Mouse (Mus musculus): ENCODE data around the gene Rtl10. TPM values are rescaled to one million over a fixed set of nuclear protein-coding genes. Genes with fewer than 3 reads are reported as not detected.
"Not testable (repeated sequence)": the region's sequence is repeated elsewhere in the genome, so short reads cannot be mapped to it uniquely, and the experiment has no call there.

Rtl10 gene
- polyA plus RNA-seq, 1 experiment from 2014 or later, result 1.7 TPM

GRCm38 (mm10) chr16:18507200-18507549 lies 8.5 kb downstream of the Rtl10 start:
- no peak overlapping the region for H3K4me3 ChIP-seq (ENCODE audit: low read depth, low read length)
- no peak overlapping the region for H3K9ac ChIP-seq (ENCODE audit: low read length)
- WGBS, result 58% methylated on average over 1 of the region's 1 CpGs
- 0 out of 2 replicates have a peak, but pooled peaks cover 2% of the 10 kb centered on the region for H3K36me3 ChIP-seq (ENCODE audit: control insufficient read depth, insufficient read depth, low read length)
- no peaks in the 10 kb centered on the region for H3K9me3 ChIP-seq (ENCODE audit: control insufficient read depth, low read length)
- H3K27ac ChIP-seq (ENCODE audit: low read depth, low read length), result no peak overlapping the region
- H3K4me2 ChIP-seq (ENCODE audit: low read depth), result no peak overlapping the region
- no peaks in the 10 kb centered on the region for H3K27me3 ChIP-seq (ENCODE audit: control insufficient read depth, insufficient read depth, low read length)
- DNase-seq (ENCODE audit: low spot score), result no peak
- ATAC-seq (ENCODE audit: insufficient read depth, low FRiP score, low TSS enrichment), result no peak
- no peaks in the 10 kb centered on the region for H3K4me1 ChIP-seq (ENCODE audit: control insufficient read depth, insufficient read depth, low read length)

- DNase-seq (ENCODE audit: low spot score) (no peak), ATAC-seq (ENCODE audit: insufficient read depth, low FRiP score, low TSS enrichment) (no peak)
- Histone ChIP-seq H3K4me1 (ENCODE audit: control insufficient read depth, insufficient read depth, low read length) (no peaks in the 10 kb centered on the region), H3K9me3 (ENCODE audit: control insufficient read depth, low read length) (no peaks in the 10 kb centered on the region), H3K4me2 (ENCODE audit: low read depth) (no peak overlapping the region), H3K4me3 (ENCODE audit: low read depth, low read length) (no peak overlapping the region), H3K36me3 (ENCODE audit: control insufficient read depth, insufficient read depth, low read length) (no peaks in the 10 kb centered on the region), H3K27ac (ENCODE audit: low read depth, low read length) (no peak overlapping the region), H3K9ac (ENCODE audit: low read length) (no peak overlapping the region), H3K27me3 (ENCODE audit: control insufficient read depth, insufficient read depth, low read length) (no peaks in the 10 kb centered on the region)
- WGBS, result 87% methylated on average over 5 of the region's 5 CpGs
These were observed 13.0 kb downstream of the Rtl10 start for GRCm38 (mm10) chr16:18511741-18512140.

- Histone ChIP-seq H3K9ac (ENCODE audit: low read length) (no peak overlapping the region), H3K9me3 (ENCODE audit: control insufficient read depth, low read length) (no peaks in the 10 kb centered on the region), H3K27me3 (ENCODE audit: control insufficient read depth, insufficient read depth, low read length) (no peaks in the 10 kb centered on the region), H3K4me3 (ENCODE audit: low read depth, low read length) (no peak overlapping the region), H3K36me3 (ENCODE audit: control insufficient read depth, insufficient read depth, low read length) (no peaks in the 10 kb centered on the region), H3K4me2 (ENCODE audit: low read depth) (no peak overlapping the region), H3K4me1 (ENCODE audit: control insufficient read depth, insufficient read depth, low read length) (no peaks in the 10 kb centered on the region), H3K27ac (ENCODE audit: low read depth, low read length) (no peak overlapping the region)
- 66% methylated on average over 6 of the region's 6 CpGs for WGBS
- DNase-seq (ENCODE audit: low spot score) (no peak), ATAC-seq (ENCODE audit: insufficient read depth, low FRiP score, low TSS enrichment) (no peak)
These were observed 14.8 kb downstream of the Rtl10 start for GRCm38 (mm10) chr16:18513508-18513907.

DNA sequence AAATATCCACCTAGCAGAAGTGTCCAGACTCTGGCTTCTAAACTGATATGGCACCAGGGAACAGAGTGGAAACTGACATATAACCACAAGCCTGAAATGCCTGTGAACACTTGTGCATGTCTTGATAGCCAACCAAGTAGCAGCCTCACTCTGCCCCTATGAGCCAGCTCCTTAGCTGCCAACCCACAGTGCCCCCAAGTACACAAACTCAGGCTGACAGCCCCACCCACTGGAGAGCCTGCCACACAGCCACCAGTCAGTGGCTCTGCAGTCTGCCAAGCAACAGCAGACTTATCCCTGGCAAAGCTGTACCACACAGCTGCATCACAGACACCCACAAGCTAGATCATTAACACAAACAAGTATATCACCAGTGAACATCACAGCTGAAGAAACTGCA lies 19.4 kb downstream of the Rtl10 start:
- Histone ChIP-seq H3K4me3 (ENCODE audit: low read depth, low read length) (no peak overlapping the region), H3K36me3 (ENCODE audit: control insufficient read depth, insufficient read depth, low read length) (no peaks in the 10 kb centered on the region), H3K4me2 (ENCODE audit: low read depth) (no peak overlapping the region), H3K9ac (ENCODE audit: low read length) (no peak overlapping the region), H3K27ac (ENCODE audit: low read depth, low read length) (no peak overlapping the region), H3K27me3 (ENCODE audit: control insufficient read depth, insufficient read depth, low read length) (no peaks in the 10 kb centered on the region), H3K9me3 (ENCODE audit: control insufficient read depth, low read length) (no peaks in the 10 kb centered on the region), H3K4me1 (ENCODE audit: control insufficient read depth, insufficient read depth, low read length) (no peaks in the 10 kb centered on the region)
- no peak for ATAC-seq (ENCODE audit: insufficient read depth, low FRiP score, low TSS enrichment)
- no peak for DNase-seq (ENCODE audit: low spot score)

GRCm38 (mm10) chr16:18523563-18524245 lies 25.0 kb downstream of the Rtl10 start:
- no peak overlapping the region for H3K9ac ChIP-seq (ENCODE audit: low read length)
- no peak overlapping the region for H3K4me2 ChIP-seq (ENCODE audit: low read depth)
- H3K36me3 ChIP-seq (ENCODE audit: control insufficient read depth, insufficient read depth, low read length), result no peaks in the 10 kb centered on the region
- no peaks in the 10 kb centered on the region for H3K4me1 ChIP-seq (ENCODE audit: control insufficient read depth, insufficient read depth, low read length)
- ATAC-seq (ENCODE audit: insufficient read depth, low FRiP score, low TSS enrichment), result no peak
- no peak for DNase-seq (ENCODE audit: low spot score)
- H3K9me3 ChIP-seq (ENCODE audit: control insufficient read depth, low read length), result no peaks in the 10 kb centered on the region
- whole genome bisulfite sequencing, result 96% methylated on average over 8 of the region's 8 CpGs
- no peak overlapping the region for H3K27ac ChIP-seq (ENCODE audit: low read depth, low read length)
- no peaks in the 10 kb centered on the region for H3K27me3 ChIP-seq (ENCODE audit: control insufficient read depth, insufficient read depth, low read length)
- H3K4me3 ChIP-seq (ENCODE audit: low read depth, low read length), result no peak overlapping the region

DNA sequence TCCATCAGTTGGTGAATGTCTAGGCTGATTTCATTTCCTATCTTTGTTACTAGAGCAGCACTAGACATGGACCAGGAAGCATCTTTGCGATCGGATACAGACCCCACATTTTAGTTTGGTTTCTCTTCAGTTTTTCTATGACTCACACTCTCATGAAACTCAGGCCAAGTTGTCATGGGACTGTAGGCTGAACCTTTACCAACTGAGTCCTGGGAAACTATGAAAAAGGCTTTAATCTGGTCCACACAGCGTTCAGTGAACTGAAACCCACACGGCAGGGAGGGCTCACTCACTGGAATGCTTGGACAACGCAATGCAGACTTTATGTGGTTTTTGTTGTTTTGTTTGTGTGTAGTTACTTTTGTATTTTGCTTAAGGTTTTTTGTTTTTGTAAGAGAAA lies 30.0 kb downstream of the Rtl10 start:
- H3K4me3 ChIP-seq (ENCODE audit: low read depth, low read length), result no peak overlapping the region
- no peaks in the 10 kb centered on the region for H3K9me3 ChIP-seq (ENCODE audit: control insufficient read depth, low read length)
- DNase-seq (ENCODE audit: low spot score), result no peak
- no peaks in the 10 kb centered on the region for H3K36me3 ChIP-seq (ENCODE audit: control insufficient read depth, insufficient read depth, low read length)
- H3K4me1 ChIP-seq (ENCODE audit: control insufficient read depth, insufficient read depth, low read length), result no peaks in the 10 kb centered on the region
- no peaks in the 10 kb centered on the region for H3K27me3 ChIP-seq (ENCODE audit: control insufficient read depth, insufficient read depth, low read length)
- WGBS, result 93% methylated on average over 5 of the region's 5 CpGs
- H3K4me2 ChIP-seq (ENCODE audit: low read depth), result no peak overlapping the region
- H3K9ac ChIP-seq (ENCODE audit: low read length), result no peak overlapping the region
- ATAC-seq (ENCODE audit: insufficient read depth, low FRiP score, low TSS enrichment), result no peak
- no peak overlapping the region for H3K27ac ChIP-seq (ENCODE audit: low read depth, low read length)

DNA sequence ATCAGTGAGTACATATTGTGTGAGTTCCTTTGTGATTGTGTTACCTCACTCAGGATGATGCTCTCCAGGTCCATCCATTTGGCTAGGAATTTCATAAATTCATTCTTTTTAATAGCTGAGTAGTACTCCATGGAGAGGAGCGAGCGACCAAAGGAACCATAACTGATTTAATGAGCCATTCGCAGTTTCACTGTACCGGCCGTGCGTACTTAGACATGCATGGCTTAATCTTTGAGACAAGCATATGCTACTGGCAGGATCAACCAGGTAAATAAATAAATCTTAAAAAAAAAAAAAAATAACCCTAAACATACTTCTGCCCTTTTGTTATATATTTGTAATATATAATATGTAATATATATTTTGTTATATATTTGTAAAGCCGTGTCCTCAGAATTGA lies 34.4 kb downstream of the Rtl10 start:
- H3K9ac ChIP-seq (ENCODE audit: low read length); H3K9me3 ChIP-seq (ENCODE audit: control insufficient read depth, low read length); H3K27ac ChIP-seq (ENCODE audit: low read depth, low read length); H3K4me1 ChIP-seq (ENCODE audit: control insufficient read depth, insufficient read depth, low read length); H3K36me3 ChIP-seq (ENCODE audit: control insufficient read depth, insufficient read depth, low read length); H3K27me3 ChIP-seq (ENCODE audit: control insufficient read depth, insufficient read depth, low read length); DNase-seq (ENCODE audit: low spot score); H3K4me2 ChIP-seq (ENCODE audit: low read depth); H3K4me3 ChIP-seq (ENCODE audit: low read depth, low read length): not testable (repeated sequence)
- peak; percentile 100; the same call in 1 of the 2 replicates for ATAC-seq (ENCODE audit: insufficient read depth, low FRiP score, low TSS enrichment)
- 88% methylated on average over 7 of the region's 7 CpGs for WGBS

DNA sequence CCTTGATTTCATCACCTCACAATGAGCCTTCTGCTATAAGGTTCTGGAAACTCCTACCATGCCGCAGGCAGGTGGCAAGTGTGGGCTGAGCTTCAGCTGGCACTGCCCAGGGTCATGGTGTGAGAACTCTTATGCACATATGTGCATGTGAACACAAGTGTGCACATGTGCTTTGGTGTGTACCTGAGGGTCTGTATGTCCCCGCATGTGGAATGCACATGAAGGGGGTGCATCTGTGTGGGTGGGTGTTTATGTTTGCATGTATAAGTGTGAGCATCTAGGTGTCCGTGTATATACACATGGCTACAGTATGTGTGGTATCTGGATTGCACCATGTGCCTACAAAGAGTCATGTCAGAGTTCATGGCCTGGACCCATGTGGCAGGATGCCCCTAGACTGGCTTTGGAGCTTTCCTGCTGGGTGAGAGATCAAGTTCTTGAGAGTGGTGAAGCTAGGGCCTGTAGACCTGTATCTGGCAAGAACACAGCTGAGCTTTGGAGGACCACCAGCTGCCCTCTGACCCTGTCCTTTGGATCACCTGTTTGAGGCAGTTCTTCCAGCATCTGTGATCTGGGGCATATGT lies 38.8 kb downstream of the Rtl10 start:
- H3K36me3 ChIP-seq (ENCODE audit: control insufficient read depth, insufficient read depth, low read length), result no peaks in the 10 kb centered on the region
- H3K4me3 ChIP-seq (ENCODE audit: low read depth, low read length), result no peak overlapping the region
- no peak overlapping the region for H3K9ac ChIP-seq (ENCODE audit: low read length)
- 89% methylated on average over 3 of the region's 3 CpGs for WGBS
- H3K9me3 ChIP-seq (ENCODE audit: control insufficient read depth, low read length), result no peaks in the 10 kb centered on the region
- no peaks in the 10 kb centered on the region for H3K4me1 ChIP-seq (ENCODE audit: control insufficient read depth, insufficient read depth, low read length)
- H3K27me3 ChIP-seq (ENCODE audit: control insufficient read depth, insufficient read depth, low read length), result no peaks in the 10 kb centered on the region
- ATAC-seq (ENCODE audit: insufficient read depth, low FRiP score, low TSS enrichment) (no peak), DNase-seq (ENCODE audit: low spot score) (no peak)
- H3K4me2 ChIP-seq (ENCODE audit: low read depth), result no peak overlapping the region
- no peak overlapping the region for H3K27ac ChIP-seq (ENCODE audit: low read depth, low read length)

- 82% methylated on average over 6 of the region's 6 CpGs for WGBS
- Histone ChIP-seq H3K27ac (ENCODE audit: low read depth, low read length) (no peak overlapping the region), H3K36me3 (ENCODE audit: control insufficient read depth, insufficient read depth, low read length) (no peaks in the 10 kb centered on the region), H3K9me3 (ENCODE audit: control insufficient read depth, low read length) (no peaks in the 10 kb centered on the region), H3K9ac (ENCODE audit: low read length) (no peak overlapping the region), H3K27me3 (ENCODE audit: control insufficient read depth, insufficient read depth, low read length) (no peaks in the 10 kb centered on the region), H3K4me1 (ENCODE audit: control insufficient read depth, insufficient read depth, low read length) (no peaks in the 10 kb centered on the region), H3K4me2 (ENCODE audit: low read depth) (no peak overlapping the region), H3K4me3 (ENCODE audit: low read depth, low read length) (no peak overlapping the region)
- ATAC-seq (ENCODE audit: insufficient read depth, low FRiP score, low TSS enrichment) (no peak), DNase-seq (ENCODE audit: low spot score) (no peak)
These were observed 40.6 kb downstream of the Rtl10 start for GRCm38 (mm10) chr16:18539281-18539680.
